ENCODE assay signal across 8 mouse cellular contexts in the genomic region with DNA sequence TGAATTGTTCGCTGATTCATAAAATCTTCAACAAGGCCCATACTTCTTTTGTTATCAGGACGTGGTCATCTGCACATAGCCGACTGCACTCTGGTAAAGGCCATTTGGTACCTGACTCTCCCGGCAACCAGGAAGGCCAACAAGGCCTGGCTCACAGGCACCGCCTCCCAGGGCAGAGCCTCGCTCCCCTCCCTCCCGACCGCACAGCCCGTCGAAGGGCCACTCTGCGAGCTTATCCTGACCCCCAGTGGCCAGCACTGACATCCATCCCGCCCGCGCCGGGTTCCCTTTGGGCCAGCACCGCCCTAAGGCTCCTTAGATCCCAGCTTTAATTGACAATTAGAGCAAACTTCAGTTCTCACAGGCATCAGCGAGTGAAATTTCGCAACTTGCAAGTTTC.
DNase-seq lines count a peak whose midpoint lies in the region; ATAC-seq and TF ChIP-seq lines count a peak whose summit lies in the region.

No protein-coding gene starts in this region.

- peak overlapping the region; percentile 55 for H3K9ac ChIP-seq in heart, embryonic 16.5 days (ENCODE audit: low read length)
- H3K9ac ChIP-seq in lung, embryonic 14.5 days = peak overlapping the region; percentile 21
- no peak overlapping the region for H3K9ac ChIP-seq in neural tube, embryonic 15.5 days (replicated peaks)

- peaks cover 6% of the 10 kb centered on the region for H3K4me1 ChIP-seq in bone marrow macrophage, adult 2 months (ENCODE audit: control insufficient read depth, insufficient read depth, low read length)
- H3K4me1 ChIP-seq in heart, embryonic 16.5 days (ENCODE audit: control insufficient read depth, insufficient read depth, low read length) = no peaks in the 10 kb centered on the region
- H3K4me1 ChIP-seq in lung, embryonic 14.5 days (ENCODE audit: insufficient read depth) = no peaks in the 10 kb centered on the region; the same call in 1 of the 2 replicates
- peaks cover 36% of the 10 kb centered on the region for H3K4me1 ChIP-seq in neural tube, embryonic 15.5 days
- H3K4me1 ChIP-seq in thymus, adult 2 months (replicated peaks; ENCODE audit: control insufficient read depth, insufficient read depth, low read length) = peaks cover 8% of the 10 kb centered on the region

- TF ChIP-seq CTCF in bone marrow macrophage, adult 2 months (IDR thresholded peaks at IDR 0.05; ENCODE audit: low read depth, low read length) = 0 out of 2 replicates have a peak, but pooled peaks have one; percentile 25
- TF ChIP-seq CTCF in lung, embryonic 14.5 days (IDR thresholded peaks at IDR 0.05; ENCODE audit: low read depth) = peak; percentile 86
- peak; percentile 59; the same call in 1 of the 2 replicates for TF ChIP-seq CTCF in thymus, adult 2 months (IDR thresholded peaks at IDR 0.05; ENCODE audit: borderline replicate concordance, control insufficient read depth, extremely low read depth, insufficient read depth, low read length, poor library complexity)

- DNase-seq in CD4-positive, CD25-positive, alpha-beta regulatory T cell, adult 2 months (ENCODE audit: low read depth, low spot score) = peak; percentile 78
- peak; percentile 75 for DNase-seq in fibroblast of lung, adult 2 months (ENCODE audit: low read depth)
- DNase-seq in kidney, postnatal 14 days = peak; percentile 83
- DNase-seq in lung, embryonic 14.5 days = peak; percentile 92
- peak; percentile 63 for DNase-seq in thymus, adult 2 months

- H3K4me3 ChIP-seq in bone marrow macrophage, adult 2 months (ENCODE audit: insufficient read depth, low read length) = peak overlapping the region; percentile 43
- H3K4me3 ChIP-seq in heart, embryonic 16.5 days (ENCODE audit: low read length) = peak overlapping the region; percentile 52
- peak overlapping the region; percentile 32 for H3K4me3 ChIP-seq in lung, embryonic 14.5 days (ENCODE audit: low read depth, low read length)
- peak overlapping the region; percentile 21 for H3K4me3 ChIP-seq in neural tube, embryonic 15.5 days (replicated peaks)
- H3K4me3 ChIP-seq in thymus, adult 2 months (ENCODE audit: control insufficient read depth, insufficient read depth, low read length) = peak overlapping the region; percentile 44

- no peaks in the 10 kb centered on the region for H3K36me3 ChIP-seq in heart, embryonic 16.5 days (ENCODE audit: control insufficient read depth, insufficient read depth)
- H3K36me3 ChIP-seq in lung, embryonic 14.5 days (ENCODE audit: insufficient read depth) = no peaks in the 10 kb centered on the region
- no peaks in the 10 kb centered on the region for H3K36me3 ChIP-seq in neural tube, embryonic 15.5 days
- H3K36me3 ChIP-seq in thymus, adult 2 months (ENCODE audit: control insufficient read depth, insufficient read depth, low read length) = no peaks in the 10 kb centered on the region

- peak overlapping the region; percentile 76 for H3K4me2 ChIP-seq in heart, embryonic 16.5 days (ENCODE audit: low read depth, low read length)
- peak overlapping the region; percentile 62 for H3K4me2 ChIP-seq in lung, embryonic 14.5 days
- H3K4me2 ChIP-seq in neural tube, embryonic 15.5 days = peak overlapping the region; percentile 53

- WGBS in heart, embryonic 16.5 days = 2% methylated on average over 18 of the region's 18 CpGs
- WGBS in lung, embryonic 14.5 days = 2% methylated on average over 18 of the region's 18 CpGs
- WGBS in neural tube, embryonic 15.5 days = 2% methylated on average over 18 of the region's 18 CpGs
- 2% methylated on average over 18 of the region's 18 CpGs for WGBS in thymus, adult 2 months

- H3K27ac ChIP-seq in bone marrow macrophage, adult 2 months (ENCODE audit: insufficient read depth, low read depth, low read length) = no peak overlapping the region
- H3K27ac ChIP-seq in heart, embryonic 16.5 days (ENCODE audit: low read length) = no peak overlapping the region
- no peak overlapping the region for H3K27ac ChIP-seq in lung, embryonic 14.5 days (ENCODE audit: low read depth)
- no peak overlapping the region for H3K27ac ChIP-seq in neural tube, embryonic 15.5 days (replicated peaks)
- H3K27ac ChIP-seq in thymus, adult 2 months (ENCODE audit: control insufficient read depth, insufficient read depth, low read length) = no peak overlapping the region

- no peak for TF ChIP-seq POLR2A in bone marrow macrophage, adult 2 months (IDR thresholded peaks at IDR 0.05; ENCODE audit: borderline replicate concordance, low read depth, low read length)
- no peak for TF ChIP-seq POLR2A in thymus, adult 2 months (IDR thresholded peaks at IDR 0.05; ENCODE audit: control insufficient read depth, extremely low read depth, insufficient read depth, low read length, poor library complexity)

- no peaks in the 10 kb centered on the region for H3K9me3 ChIP-seq in heart, embryonic 16.5 days (replicated peaks; ENCODE audit: control insufficient read depth, low read length)
- no peaks in the 10 kb centered on the region for H3K9me3 ChIP-seq in lung, embryonic 14.5 days (ENCODE audit: low read depth, low read length)
- no peaks in the 10 kb centered on the region for H3K9me3 ChIP-seq in neural tube, embryonic 15.5 days (replicated peaks)

- H3K27me3 ChIP-seq in heart, embryonic 16.5 days (ENCODE audit: control insufficient read depth, insufficient read depth, low read length) = no peaks in the 10 kb centered on the region
- H3K27me3 ChIP-seq in lung, embryonic 14.5 days (ENCODE audit: insufficient read depth, low read length) = no peaks in the 10 kb centered on the region
- H3K27me3 ChIP-seq in neural tube, embryonic 15.5 days (replicated peaks) = no peaks in the 10 kb centered on the region; the same call in 1 of the 2 replicates
- no peaks in the 10 kb centered on the region for H3K27me3 ChIP-seq in thymus, adult 2 months (ENCODE audit: control insufficient read depth, insufficient read depth, low read length)

- peak; percentile 95 for ATAC-seq in heart, embryonic 16.5 days (replicated peaks; ENCODE audit: extremely low read depth, insufficient read depth, low FRiP score)
- peak; percentile 97 for ATAC-seq in lung, embryonic 14.5 days (ENCODE audit: insufficient read depth)
- ATAC-seq in neural tube, embryonic 15.5 days (ENCODE audit: low FRiP score) = peak; percentile 75

Comparison
In these comparisons a context has a peak if more than half of its experiments do, and no peak if none do; other contexts are left out.
1. CTCF ChIP-seq: peak in every context shown above with its lines; median percentile 86 in lung, embryonic 14.5 days; 59 in thymus, adult 2 months; 25 in bone marrow macrophage, adult 2 months.